Mouse (Mus musculus) forebrain, embryonic 13.5 days (tissue): Measurements from ENCODE around the gene Map2k2. TPM values are rescaled to one million over a fixed set of nuclear protein-coding genes. Genes with fewer than 3 reads are reported as not detected.

Experiments
- ATAC-seq: fragments of 200-750 bp; cut with Nextera tagmentation; 2 replicates; pipeline ENCODE4 v1.8.0; 2017
- H3K27ac ChIP-seq: fragments of 300-500 bp; sonication (generic); 2 replicates; pipeline ENCODE4 v1.5.1; 2015; ENCODE audit warnings: inconsistent platforms, mild to moderate bottlenecking, moderate library complexity
- H3K27me3 ChIP-seq: fragments of 300-500 bp; sonication (generic); 2 replicates; pipeline ENCODE4 v1.6.1; 2015; ENCODE audit warnings: mild to moderate bottlenecking, inconsistent platforms
- H3K36me3 ChIP-seq: fragments of 300-500 bp; sonication (generic); 2 replicates; pipeline ENCODE4 v1.6.1; 2015; ENCODE audit warnings: mild to moderate bottlenecking, inconsistent platforms; ENCODE audit not compliant: poor library complexity, severe bottlenecking
- H3K4me1 ChIP-seq: fragments of 300-500 bp; sonication (generic); 2 replicates; pipeline ENCODE4 v1.6.1; 2015; ENCODE audit warnings: inconsistent platforms
- H3K4me2 ChIP-seq: fragments of 300-500 bp; sonication (generic); 2 replicates; pipeline ENCODE4 v1.6.1; 2015; ENCODE audit warnings: inconsistent platforms, mild to moderate bottlenecking, moderate library complexity
- H3K4me3 ChIP-seq: fragments of 300-500 bp; sonication (generic); 2 replicates; pipeline ENCODE4 v1.5.1; 2015; ENCODE audit warnings: mild to moderate bottlenecking, inconsistent platforms
- H3K9ac ChIP-seq: fragments of 300-500 bp; sonication (generic); 2 replicates; pipeline ENCODE4 v1.6.1; 2015; ENCODE audit warnings: mild to moderate bottlenecking, inconsistent platforms
- H3K9me3 ChIP-seq: fragments of 300-500 bp; sonication (generic); replicated peaks from 2 replicates; pipeline ENCODE4 v1.6.1; 2016; ENCODE audit warnings: inconsistent platforms
- WGBS: fragments of 180-500 bp; shearing (Covaris S2); methylation state at CpG from one replicate; pipeline ENCODE4 v1.1.7; 2015; 5-methylcytosine and 5-hydroxymethylcytosine counted together
- microRNA-seq: library from miRNA; unstranded; fragments of <30 nt; microRNA quantifications from one replicate; pipeline ENCODE4, GENCODE M21; 2016
- polyA plus RNA-seq: library from polyadenylated mRNA; unstranded; fragments of >200 nt; fragmentation: Nextera tagmentation; extraction: Ambion mirVana; gene quantifications from 2 replicates; pipeline ENCODE4 v1.2.1, GENCODE M21; 2015

The Map2k2 gene
- polyA plus RNA-seq, 1 experiment from 2014 or later: 200 TPM

DNA sequence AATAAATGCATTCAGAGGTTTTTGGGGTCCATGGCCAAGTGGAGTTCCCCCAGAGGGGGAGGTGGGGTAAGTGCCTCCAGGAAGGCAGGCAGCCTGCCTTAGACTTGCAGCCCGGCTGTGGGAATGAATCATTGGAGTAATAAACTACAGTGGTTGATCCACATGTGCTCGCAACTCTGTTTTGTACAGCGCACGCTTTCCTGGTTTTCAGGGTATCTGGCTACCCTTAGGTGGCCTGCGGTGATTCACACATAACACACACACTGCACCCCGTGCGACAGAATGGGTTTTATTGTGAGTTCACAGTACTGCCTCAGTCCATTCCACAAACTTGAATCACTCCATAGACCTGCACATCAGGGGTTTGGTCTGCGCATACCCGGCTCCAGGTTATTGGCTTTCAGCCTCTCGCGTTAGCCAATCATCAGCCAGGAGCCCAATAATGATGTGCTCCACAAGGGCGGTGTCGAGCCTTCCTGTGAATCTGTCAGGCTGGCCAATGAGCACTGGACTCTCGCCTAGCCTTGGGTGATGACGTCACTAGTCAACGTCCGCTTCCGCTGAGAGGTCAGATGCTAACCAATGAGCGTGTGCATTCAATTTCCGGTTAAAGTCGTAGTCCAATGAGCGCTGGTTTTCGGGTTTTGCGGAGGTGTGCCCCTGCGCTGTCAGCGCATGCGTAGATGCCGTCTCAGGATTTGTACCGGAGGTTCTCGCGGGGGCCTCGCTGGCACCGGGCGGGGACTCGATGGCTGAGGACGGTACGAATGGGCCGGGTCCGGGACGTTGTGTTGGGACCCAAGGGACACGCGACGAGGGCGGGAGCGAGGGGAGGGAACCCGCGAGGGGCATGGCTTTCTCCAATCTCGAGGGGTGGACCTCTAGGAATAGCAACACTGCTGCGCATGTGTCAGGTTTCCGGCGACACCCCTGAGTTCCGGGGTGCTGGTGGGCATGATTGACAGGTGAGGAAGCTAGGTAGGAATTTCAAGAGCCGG lies 76.9 kb downstream of the Map2k2 start, which contains the start of gene Dapk3:
Gene Dapk3, plus strand, starts transcription at position 670 of the 998 bp plus-strand sequence.
- WGBS: 4% methylated on average over 52 of the region's 53 CpGs
- Histone ChIP-seq H3K9me3 (no peaks in the 10 kb centered on the region), H3K36me3 (peaks cover 80% of the 10 kb centered on the region), H3K27me3 (no peaks in the 10 kb centered on the region), H3K27ac (peak within 1 kb of the TSS; percentile 85), H3K4me1 (peaks cover 50% of the 10 kb centered on the region), H3K9ac (peak within 1 kb of the TSS; percentile 64), H3K4me2 (peak within 1 kb of the TSS; percentile 68), H3K4me3 (peak within 1 kb of the TSS; percentile 58)
- peak; percentile 93 for ATAC-seq

Small RNAs within 50 kb of the gene (microRNA-seq; reads per million reads assigned to microRNA genes)
- not detected for gene Mir5615-1
- gene Mir5615-2: not detected

Other genes with a start within 250 kb of the Map2k2 start
- gene Tmprss9, start 234.1 kb upstream of the Map2k2 start, polyA plus RNA-seq: 0.13 and 0.14 TPM in 2 replicates
- gene Timm13, start 204.9 kb upstream of the Map2k2 start, polyA plus RNA-seq: 356 and 364 TPM in 2 replicates
- gene Lmnb2, start 187.7 kb upstream of the Map2k2 start, polyA plus RNA-seq: 54.0 and 54.9 TPM in 2 replicates
- 4.9 and 5.1 TPM in 2 replicates for gene Gadd45b, start 175.8 kb upstream of the Map2k2 start, polyA plus RNA-seq
- 14.8 and 17.6 TPM in 2 replicates for gene Gng7, start 91.0 kb upstream of the Map2k2 start, polyA plus RNA-seq
- gene Diras1, start 80.3 kb upstream of the Map2k2 start, polyA plus RNA-seq: 13.4 and 15.0 TPM in 2 replicates
- gene Slc39a3, start 68.5 kb upstream of the Map2k2 start, polyA plus RNA-seq: 33.4 and 37.8 TPM in 2 replicates
- gene Sgta, start 45.7 kb upstream of the Map2k2 start, polyA plus RNA-seq: 273 and 305 TPM in 2 replicates
- gene Thop1, start 35.9 kb upstream of the Map2k2 start, polyA plus RNA-seq: 55.8 and 60.5 TPM in 2 replicates
- gene Creb3l3, start 7.0 kb upstream of the Map2k2 start, polyA plus RNA-seq: 0.30 and 0.42 TPM in 2 replicates
- 10.4 and 10.6 TPM in 2 replicates for gene Zbtb7a, start 29.3 kb downstream of the Map2k2 start, polyA plus RNA-seq
- 54.2 and 57.0 TPM in 2 replicates for gene Pias4, start 62.0 kb downstream of the Map2k2 start, polyA plus RNA-seq
- 555 and 583 TPM in 2 replicates for gene Eef2, start 70.7 kb downstream of the Map2k2 start, polyA plus RNA-seq
- gene Dapk3, start 77.1 kb downstream of the Map2k2 start, polyA plus RNA-seq: 43.5 and 47.7 TPM in 2 replicates
- gene 4930442H23Rik, start 77.9 kb downstream of the Map2k2 start, polyA plus RNA-seq: not detected in 2 replicates
- gene Nmrk2, start 96.1 kb downstream of the Map2k2 start, polyA plus RNA-seq: not detected in 2 replicates
- gene Atcay, start 124.9 kb downstream of the Map2k2 start, polyA plus RNA-seq: 44.5 and 54.2 TPM in 2 replicates
- 9.7 and 10.9 TPM in 2 replicates for gene Zfr2, start 127.2 kb downstream of the Map2k2 start, polyA plus RNA-seq
- gene Matk, start 147.0 kb downstream of the Map2k2 start, polyA plus RNA-seq: 5.6 and 7.4 TPM in 2 replicates
- gene Mrpl54, start 161.0 kb downstream of the Map2k2 start, polyA plus RNA-seq: 134 and 135 TPM in 2 replicates
- gene Apba3, start 161.0 kb downstream of the Map2k2 start, polyA plus RNA-seq: 28.6 and 32.3 TPM in 2 replicates
- 6.2 and 7.1 TPM in 2 replicates for gene Tjp3, start 185.7 kb downstream of the Map2k2 start, polyA plus RNA-seq
- 73.1 and 87.2 TPM in 2 replicates for gene Pip5k1c, start 187.0 kb downstream of the Map2k2 start, polyA plus RNA-seq
- gene Cactin, start 215.2 kb downstream of the Map2k2 start, polyA plus RNA-seq: 39.9 and 42.0 TPM in 2 replicates
- 2.6 and 3.8 TPM in 2 replicates for gene Tbxa2r, start 222.8 kb downstream of the Map2k2 start, polyA plus RNA-seq
- gene Gipc3, start 237.4 kb downstream of the Map2k2 start, polyA plus RNA-seq: not detected in 2 replicates
- 60.6 and 61.1 TPM in 2 replicates for gene Hmg20b, start 244.6 kb downstream of the Map2k2 start, polyA plus RNA-seq